Mouse (Mus musculus): ENCODE results near the gene Tcaf3.
A peak's percentile ranks its signal among the peaks of the same experiment; 100 is the strongest.

The Tcaf3 gene

GRCm38 (mm10) chr6:42542036-42543031 lies 55.2 kb downstream of the Tcaf3 start:
- DNase-seq: peak; percentile 74

GRCm38 (mm10) chr6:42540681-42541080 lies 56.8 kb downstream of the Tcaf3 start:
- no peak for DNase-seq

- DNase-seq: no peak
Measured at GRCm38 (mm10) chr6:42539711-42540110, 57.8 kb downstream of the Tcaf3 start.
